Mouse (Mus musculus) left cerebral cortex, adult 2 months (tissue): Measurements from ENCODE around the gene Zfp511. TPM values are rescaled to one million over a fixed set of nuclear protein-coding genes. Genes with fewer than 3 reads are reported as not detected.

ENCODE experiments used
- DNase-seq, 2 experiments: peaks; one replicate each; pipeline ENCODE4 v3.0.0; 2021 to 2022; ENCODE audit warnings: low spot score in 2 of 2, mixed read lengths in 1 of 2; ENCODE audit errors: extremely low spot score in 1 of 2
- H3K27ac ChIP-seq: fragments of 200-600 bp; 2 replicates; pipeline ENCODE4 v1.8.1; 2022
- H3K4me3 ChIP-seq: fragments of 200-600 bp; 2 replicates; pipeline ENCODE4 v1.8.1; 2022
- CTCF ChIP-seq: fragments of 200-600 bp; IDR thresholded peaks from 2 replicates; pipeline ENCODE4 v1.8.1; 2022; ENCODE audit warnings: antibody characterized with exemption, mild to moderate bottlenecking, moderate library complexity
- intact Hi-C: fragments of 180-260 bp; cut with DNase I; formaldehyde crosslinking; loops from one replicate; pipeline ENCODE4 v1.15.1; 2025
- total RNA-seq, 2 experiments: library from RNA; stranded (reverse); gene quantifications; 2 replicates each; pipeline ENCODE4 v1.2.3; 2021

Gene Zfp511
- total RNA-seq, 2 experiments from 2014 or later, result 25.8 to 26.0 TPM

- DNase-seq, result no peak
- no peak overlapping the region for H3K27ac ChIP-seq
- no peak overlapping the region for H3K4me3 ChIP-seq
- TF ChIP-seq CTCF, result no peak
- intact Hi-C loops, result no loop called here
Measured at GRCm38 (mm10) chr7:140006861-140007611, 29.2 kb upstream of the Zfp511 start.

- DNase-seq, result no peak
- intact Hi-C loops, result no loop called here
Measured at GRCm38 (mm10) chr7:140007781-140008180, 28.4 kb upstream of the Zfp511 start.

GRCm38 (mm10) chr7:140011336-140011735 is 24.9 kb upstream of the Zfp511 start:
- Histone ChIP-seq H3K4me3 (no peak overlapping the region), H3K27ac (no peak overlapping the region)
- TF ChIP-seq CTCF, result no peak
- intact Hi-C loops, result no loop called here
- DNase-seq, result no peak

More at GRCm38 (mm10) chr7:140007781-140008180, 28.4 kb upstream of the Zfp511 start:
- TF ChIP-seq CTCF, result no peak
- Histone ChIP-seq H3K4me3 (no peak overlapping the region), H3K27ac (no peak overlapping the region)

GRCm38 (mm10) chr7:140031771-140032170 is 4.4 kb upstream of the Zfp511 start:
- DNase-seq, result no peak
- intact Hi-C loops, result no loop called here
- no peak for TF ChIP-seq CTCF
- no peak overlapping the region for H3K4me3 ChIP-seq
- no peak overlapping the region for H3K27ac ChIP-seq

GRCm38 (mm10) chr7:140032366-140032765 is 3.8 kb upstream of the Zfp511 start:
- Histone ChIP-seq H3K4me3 (no peak overlapping the region), H3K27ac (no peak overlapping the region)
- TF ChIP-seq CTCF, result no peak
- intact Hi-C loops, result no loop called here
- DNase-seq, result no peak

GRCm38 (mm10) chr7:140033386-140033785 is 2.8 kb upstream of the Zfp511 start:
- Histone ChIP-seq H3K27ac (no peak overlapping the region), H3K4me3 (no peak overlapping the region)
- intact Hi-C loops, result no loop called here
- no peak for DNase-seq
- no peak for TF ChIP-seq CTCF

GRCm38 (mm10) chr7:140035456-140035855 is 735 bp upstream of the Zfp511 start:
- intact Hi-C loops, result no loop called here
- no peak for TF ChIP-seq CTCF
- H3K4me3 ChIP-seq, result peak overlapping the region; percentile 59
- DNase-seq, result no peak
- H3K27ac ChIP-seq, result no peak overlapping the region; the same call in 1 of the 2 replicates

GRCm38 (mm10) chr7:140037171-140037555 is 972 bp downstream of the Zfp511 start:
- no peak for DNase-seq
- Histone ChIP-seq H3K27ac (no peak overlapping the region), H3K4me3 (peak overlapping the region; percentile 59)
- TF ChIP-seq CTCF, result no peak
- intact Hi-C loops, result loop anchor here (2.0 kb wide), 1 partner anchor 58 kb away; the partner anchor contains the start of gene 6430531B16Rik

- no peak for TF ChIP-seq CTCF
- no peak for DNase-seq
- intact Hi-C loops, result no loop called here
- Histone ChIP-seq H3K27ac (no peak overlapping the region), H3K4me3 (no peak overlapping the region)
Measured at GRCm38 (mm10) chr7:140042728-140043127, 6.5 kb downstream of the Zfp511 start.

GRCm38 (mm10) chr7:140045546-140045945 is 9.4 kb downstream of the Zfp511 start:
- intact Hi-C loops, result no loop called here
- no peak for DNase-seq
- Histone ChIP-seq H3K27ac (no peak overlapping the region), H3K4me3 (no peak overlapping the region)
- TF ChIP-seq CTCF, result no peak

- Histone ChIP-seq H3K27ac (no peak overlapping the region), H3K4me3 (peak overlapping the region; percentile 33)
- DNase-seq, result no peak
- TF ChIP-seq CTCF, result no peak
- intact Hi-C loops, result no loop called here
Measured at GRCm38 (mm10) chr7:140047811-140048311, 11.7 kb downstream of the Zfp511 start.

- peak within 1 kb of the TSS; percentile 34 for H3K4me3 ChIP-seq
- DNase-seq, result no peak
- intact Hi-C loops, result no loop called here
Measured at GRCm38 (mm10) chr7:140048361-140049114, 12.3 kb downstream of the Zfp511 start, which contains the start of gene Msx3. TSS of gene Msx3 (minus strand) at chr7:140049089.

More at GRCm38 (mm10) chr7:140048361-140049114, 12.3 kb downstream of the Zfp511 start, which contains the start of gene Msx3:
- no peak within 1 kb of the TSS for H3K27ac ChIP-seq
- no peak for TF ChIP-seq CTCF
